11 mouse cellular contexts compared by ENCODE assay signal in genomic region chr7:43712267-43712666, GRCm38 (mm10). TPM values are rescaled to one million over a fixed set of nuclear protein-coding genes. Genes with fewer than 3 reads are reported as not detected.
DNase-seq lines count a peak whose midpoint lies in the region; ATAC-seq lines count a peak whose summit lies in the region.
"Had no signal": no experiment of that assay in that cellular context is flagged by ENCODE, and none has a peak within 500 bp of the region (broad histone marks: within the 10 kb centered on the region; RNA-seq: fewer than 3 reads in every experiment).

TSS of gene Klk13 (plus strand) at chr7:43712567.

- H3K36me3 ChIP-seq in intestine, embryonic 14.5 days (ENCODE audit: control insufficient read depth, insufficient read depth, low read length): no peaks in the 10 kb centered on the region
- H3K36me3 ChIP-seq in intestine, embryonic 15.5 days: no peaks in the 10 kb centered on the region
- no peaks in the 10 kb centered on the region for H3K36me3 ChIP-seq in midbrain, embryonic 11.5 days (ENCODE audit: control insufficient read depth, insufficient read depth, low read length)
- no peaks in the 10 kb centered on the region for H3K36me3 ChIP-seq in midbrain, embryonic 15.5 days (replicated peaks)
- no peaks in the 10 kb centered on the region for H3K36me3 ChIP-seq in limb, embryonic 10.5 days
- no peaks in the 10 kb centered on the region for H3K36me3 ChIP-seq in stomach, embryonic 16.5 days (ENCODE audit: control insufficient read depth, insufficient read depth, low read length)
- H3K36me3 ChIP-seq: midbrain, embryonic 12.5 days had no signal

- no peaks in the 10 kb centered on the region for H3K9me3 ChIP-seq in intestine, embryonic 14.5 days (ENCODE audit: control insufficient read depth, low read length)
- no peaks in the 10 kb centered on the region for H3K9me3 ChIP-seq in intestine, embryonic 15.5 days
- H3K9me3 ChIP-seq in midbrain, embryonic 11.5 days (ENCODE audit: control insufficient read depth, low read length): no peaks in the 10 kb centered on the region
- no peaks in the 10 kb centered on the region for H3K9me3 ChIP-seq in midbrain, embryonic 15.5 days
- H3K9me3 ChIP-seq in limb, embryonic 10.5 days (replicated peaks): no peaks in the 10 kb centered on the region
- H3K9me3 ChIP-seq in stomach, embryonic 16.5 days (replicated peaks; ENCODE audit: control insufficient read depth, low read length): no peaks in the 10 kb centered on the region
- H3K9me3 ChIP-seq: midbrain, embryonic 12.5 days had no signal

- peak within 1 kb of the TSS; percentile 6; the same call in 1 of the 2 replicates for H3K4me2 ChIP-seq in intestine, embryonic 14.5 days (ENCODE audit: low read length)
- H3K4me2 ChIP-seq in intestine, embryonic 15.5 days (replicated peaks): no peak within 1 kb of the TSS
- peak within 1 kb of the TSS; percentile 14; the same call in 1 of the 2 replicates for H3K4me2 ChIP-seq in midbrain, embryonic 11.5 days
- H3K4me2 ChIP-seq in midbrain, embryonic 15.5 days: no peak within 1 kb of the TSS
- H3K4me2 ChIP-seq in stomach, embryonic 16.5 days (ENCODE audit: low read depth, low read length): peak within 1 kb of the TSS; percentile 19; the same call in 1 of the 2 replicates

- H3K9ac ChIP-seq in intestine, embryonic 14.5 days (ENCODE audit: low read length): no peak within 1 kb of the TSS
- H3K9ac ChIP-seq in intestine, embryonic 15.5 days: no peak within 1 kb of the TSS
- H3K9ac ChIP-seq in midbrain, embryonic 11.5 days (ENCODE audit: low read length): no peak within 1 kb of the TSS
- no peak within 1 kb of the TSS for H3K9ac ChIP-seq in midbrain, embryonic 15.5 days
- H3K9ac ChIP-seq in stomach, embryonic 16.5 days (ENCODE audit: low read length): no peak within 1 kb of the TSS; the same call in 1 of the 2 replicates
- H3K9ac ChIP-seq: midbrain, embryonic 12.5 days had no signal

- ATAC-seq in intestine, embryonic 14.5 days (replicated peaks; ENCODE audit: low FRiP score, low TSS enrichment, low read depth): no peak
- no peak for ATAC-seq in intestine, embryonic 15.5 days
- ATAC-seq in midbrain, embryonic 11.5 days (ENCODE audit: low FRiP score): no peak
- no peak for ATAC-seq in midbrain, embryonic 15.5 days (replicated peaks)
- ATAC-seq in stomach, embryonic 16.5 days (ENCODE audit: insufficient read depth, low FRiP score): no peak

- no peak within 1 kb of the TSS for H3K27ac ChIP-seq in intestine, embryonic 14.5 days (ENCODE audit: low read depth)
- no peak within 1 kb of the TSS for H3K27ac ChIP-seq in intestine, embryonic 15.5 days
- H3K27ac ChIP-seq in midbrain, embryonic 11.5 days (ENCODE audit: low read depth, low read length): no peak within 1 kb of the TSS
- no peak within 1 kb of the TSS for H3K27ac ChIP-seq in midbrain, embryonic 15.5 days
- no peak within 1 kb of the TSS for H3K27ac ChIP-seq in limb, embryonic 10.5 days
- no peak within 1 kb of the TSS for H3K27ac ChIP-seq in stomach, embryonic 16.5 days (ENCODE audit: low read length)
- H3K27ac ChIP-seq: midbrain, embryonic 12.5 days had no signal

- DNase-seq in intestine, embryonic 14.5 days (ENCODE audit: low spot score): no peak
- no peak for DNase-seq in midbrain, embryonic 11.5 days (ENCODE audit: low spot score, missing footprints)
- no peak for DNase-seq in limb, embryonic 10.5 days (ENCODE audit: low spot score)
- no peak for DNase-seq in frontal cortex, postnatal 14 days (ENCODE audit: low spot score in 2 of 2)
- DNase-seq: cerebellum, postnatal 25 days; gastrocnemius, postnatal 25 days had no signal

- H3K27me3 ChIP-seq in intestine, embryonic 14.5 days (replicated peaks; ENCODE audit: control insufficient read depth, insufficient read depth, low read length): no peaks in the 10 kb centered on the region
- no peaks in the 10 kb centered on the region for H3K27me3 ChIP-seq in intestine, embryonic 15.5 days (replicated peaks)
- H3K27me3 ChIP-seq in midbrain, embryonic 11.5 days (ENCODE audit: control insufficient read depth, insufficient read depth, low read length): no peaks in the 10 kb centered on the region
- H3K27me3 ChIP-seq in midbrain, embryonic 15.5 days (replicated peaks): no peaks in the 10 kb centered on the region
- peaks cover 8% of the 10 kb centered on the region; the same call in 1 of the 2 replicates for H3K27me3 ChIP-seq in limb, embryonic 10.5 days (ENCODE audit: low read depth, poor library complexity, severe bottlenecking)
- no peaks in the 10 kb centered on the region for H3K27me3 ChIP-seq in stomach, embryonic 16.5 days (ENCODE audit: control insufficient read depth, insufficient read depth, low read length)

- no peak within 1 kb of the TSS for H3K4me3 ChIP-seq in intestine, embryonic 14.5 days (ENCODE audit: low read depth, low read length)
- H3K4me3 ChIP-seq in intestine, embryonic 15.5 days (replicated peaks): no peak within 1 kb of the TSS
- no peak within 1 kb of the TSS for H3K4me3 ChIP-seq in midbrain, embryonic 11.5 days (ENCODE audit: low read depth, low read length)
- H3K4me3 ChIP-seq in midbrain, embryonic 15.5 days: no peak within 1 kb of the TSS
- H3K4me3 ChIP-seq in limb, embryonic 10.5 days: peak within 1 kb of the TSS; percentile 38
- no peak within 1 kb of the TSS; the same call in 1 of the 2 replicates for H3K4me3 ChIP-seq in stomach, embryonic 16.5 days (replicated peaks; ENCODE audit: low read length)
- H3K4me3 ChIP-seq: midbrain, embryonic 12.5 days had no signal

- no peaks in the 10 kb centered on the region for H3K4me1 ChIP-seq in intestine, embryonic 14.5 days (replicated peaks; ENCODE audit: control insufficient read depth, insufficient read depth, low read length)
- 0 out of 2 replicates have a peak, but pooled peaks cover 11% of the 10 kb centered on the region for H3K4me1 ChIP-seq in intestine, embryonic 15.5 days (replicated peaks)
- H3K4me1 ChIP-seq in midbrain, embryonic 11.5 days (ENCODE audit: control insufficient read depth, insufficient read depth, low read length): peaks cover 3% of the 10 kb centered on the region; the same call in 1 of the 2 replicates
- H3K4me1 ChIP-seq in midbrain, embryonic 15.5 days: no peaks in the 10 kb centered on the region
- H3K4me1 ChIP-seq in limb, embryonic 10.5 days: peaks cover 18% of the 10 kb centered on the region
- H3K4me1 ChIP-seq in stomach, embryonic 16.5 days (ENCODE audit: control insufficient read depth, insufficient read depth, low read length): no peaks in the 10 kb centered on the region

- 64% methylated on average over 4 of the region's 4 CpGs for WGBS in intestine, embryonic 14.5 days
- WGBS in intestine, embryonic 15.5 days: 62% methylated on average over 4 of the region's 4 CpGs
- WGBS in midbrain, embryonic 11.5 days: 57% methylated on average over 4 of the region's 4 CpGs
- WGBS in midbrain, embryonic 15.5 days: 64% methylated on average over 4 of the region's 4 CpGs
- 51% methylated on average over 4 of the region's 4 CpGs for WGBS in limb, embryonic 10.5 days
- WGBS in stomach, embryonic 16.5 days: 57% methylated on average over 4 of the region's 4 CpGs

RNA-seq across cellular contexts. Expression of gene Klk13, which starts in this region (rescaled TPM):
- polyA plus RNA-seq in intestine, embryonic 14.5 days (2014; fragmentation: Nextera tagmentation; extraction: Ambion mirVana): 0.86 and 1.2 TPM in 2 replicates
- polyA plus RNA-seq in intestine, embryonic 15.5 days (2015; fragmentation: Nextera tagmentation; extraction: Ambion mirVana): 0.18 and 0.60 TPM in 2 replicates
- 0.29 TPM in 1 of 2 replicates, not detected in the other for polyA plus RNA-seq in midbrain, embryonic 11.5 days (2014; fragmentation: Nextera tagmentation; extraction: Ambion mirVana)
- 0.13 and 0.21 TPM in 2 replicates for polyA plus RNA-seq in midbrain, embryonic 15.5 days (2015; fragmentation: Nextera tagmentation; extraction: Ambion mirVana)
- polyA plus RNA-seq in limb, embryonic 10.5 days (2016; fragmentation: Nextera tagmentation; extraction: Ambion mirVana): 0.73 and 0.94 TPM in 2 replicates
- 17.6 and 46.1 TPM in 2 replicates for polyA plus RNA-seq in stomach, embryonic 16.5 days (2015; fragmentation: Nextera tagmentation; extraction: Ambion mirVana)
- polyA plus RNA-seq: liver, adult 2 months; midbrain, embryonic 12.5 days had no signal

Comparison
In these comparisons a context has a peak if more than half of its experiments do, and no peak if none do; other contexts are left out.
1. H3K4me2 ChIP-seq: peak in intestine, embryonic 14.5 days (single experiment), midbrain, embryonic 11.5 days (single experiment) and stomach, embryonic 16.5 days (single experiment); none in intestine, embryonic 15.5 days (single experiment) and midbrain, embryonic 15.5 days (single experiment).